Comparison of ENCODE assay signal across 8 mouse cellular contexts in the genomic region with DNA sequence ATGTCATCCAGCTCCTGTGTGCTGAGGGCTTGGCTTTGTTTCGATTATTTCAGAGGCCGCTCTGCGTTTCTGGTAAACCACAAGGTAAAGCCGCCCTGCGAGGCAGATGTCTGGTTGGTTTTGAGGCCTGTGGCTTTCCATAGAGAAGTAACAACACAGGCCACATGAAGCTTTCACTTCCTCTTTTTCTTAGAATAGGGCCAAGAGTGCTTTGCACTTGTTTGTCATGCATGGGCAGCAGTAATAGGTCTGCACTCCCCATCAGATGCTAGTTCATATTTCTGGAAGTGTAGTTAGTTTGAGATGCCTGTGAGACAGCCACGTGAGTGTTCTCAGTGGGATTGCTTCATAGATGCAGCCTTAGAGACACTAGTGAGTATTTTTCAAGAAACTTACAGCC.
A peak's percentile ranks its signal among the peaks of the same experiment; 100 is the strongest.
DNase-seq lines count a peak whose midpoint lies in the region; ATAC-seq lines count a peak whose summit lies in the region.

No protein-coding gene starts in this region.

- H3K27ac ChIP-seq in kidney, embryonic 16.5 days (ENCODE audit: low read length) = peak overlapping the region; percentile 23; the same call in 1 of the 2 replicates
- H3K27ac ChIP-seq in liver, embryonic 13.5 days = peak overlapping the region; percentile 47; the same call in 1 of the 2 replicates
- no peak overlapping the region for H3K27ac ChIP-seq in forebrain, embryonic 15.5 days (replicated peaks)

- ATAC-seq in kidney, embryonic 16.5 days (ENCODE audit: low FRiP score, low TSS enrichment) = no peak
- ATAC-seq in liver, embryonic 13.5 days (ENCODE audit: low read depth) = no peak
- ATAC-seq in forebrain, embryonic 15.5 days (replicated peaks) = no peak
- ATAC-seq in erythroblast, adult 5-6 weeks (replicated peaks; ENCODE audit: low FRiP score, poor library complexity, severe bottlenecking) = no peak

- peaks cover 60% of the 10 kb centered on the region for H3K4me1 ChIP-seq in kidney, embryonic 16.5 days (ENCODE audit: insufficient read depth, low read length)
- peaks cover 73% of the 10 kb centered on the region for H3K4me1 ChIP-seq in liver, embryonic 13.5 days (replicated peaks)
- peaks cover 32% of the 10 kb centered on the region for H3K4me1 ChIP-seq in forebrain, embryonic 15.5 days

- DNase-seq in kidney, adult 18-20 months = no peak
- DNase-seq in MEL-GATA-1-ER (ENCODE audit: extremely low read depth, low read depth) = peak; percentile 92
- peak; percentile 34 for DNase-seq in liver, embryonic 13.5 days
- peak; percentile 50 to 62 for DNase-seq in spleen, postnatal 14 days (ENCODE audit: low spot score in 2 of 2)
- no peak for DNase-seq in cerebellum, postnatal 4 days (ENCODE audit: low spot score in 2 of 2)

- H3K4me3 ChIP-seq in kidney, embryonic 16.5 days (ENCODE audit: low read length) = no peak overlapping the region
- no peak overlapping the region for H3K4me3 ChIP-seq in liver, embryonic 13.5 days (replicated peaks)
- H3K4me3 ChIP-seq in forebrain, embryonic 15.5 days = no peak overlapping the region

- H3K4me2 ChIP-seq in kidney, embryonic 16.5 days (replicated peaks; ENCODE audit: low read depth, low read length) = no peak overlapping the region
- H3K4me2 ChIP-seq in liver, embryonic 13.5 days = no peak overlapping the region
- H3K4me2 ChIP-seq in forebrain, embryonic 15.5 days (replicated peaks) = no peak overlapping the region

- 80% methylated on average over 6 of the region's 6 CpGs for WGBS in kidney, embryonic 16.5 days
- 27% methylated on average over 6 of the region's 6 CpGs for WGBS in liver, embryonic 13.5 days (ENCODE audit: insufficient replicate concordance)
- 82% methylated on average over 6 of the region's 6 CpGs for WGBS in forebrain, embryonic 15.5 days

- H3K9me3 ChIP-seq in kidney, embryonic 16.5 days (ENCODE audit: low read length) = no peaks in the 10 kb centered on the region
- no peaks in the 10 kb centered on the region for H3K9me3 ChIP-seq in liver, embryonic 13.5 days (replicated peaks)
- H3K9me3 ChIP-seq in forebrain, embryonic 15.5 days = no peaks in the 10 kb centered on the region

- H3K36me3 ChIP-seq in kidney, embryonic 16.5 days (ENCODE audit: insufficient read depth, low read length) = peaks cover 4% of the 10 kb centered on the region; the same call in 1 of the 2 replicates
- H3K36me3 ChIP-seq in liver, embryonic 13.5 days = no peaks in the 10 kb centered on the region
- H3K36me3 ChIP-seq in forebrain, embryonic 15.5 days = no peaks in the 10 kb centered on the region

- H3K9ac ChIP-seq in kidney, embryonic 16.5 days (replicated peaks; ENCODE audit: low read length) = no peak overlapping the region
- no peak overlapping the region for H3K9ac ChIP-seq in liver, embryonic 13.5 days
- no peak overlapping the region for H3K9ac ChIP-seq in forebrain, embryonic 15.5 days (replicated peaks)

- no peaks in the 10 kb centered on the region for H3K27me3 ChIP-seq in kidney, embryonic 16.5 days (ENCODE audit: insufficient read depth, low read length)
- H3K27me3 ChIP-seq in liver, embryonic 13.5 days = no peaks in the 10 kb centered on the region
- no peaks in the 10 kb centered on the region for H3K27me3 ChIP-seq in forebrain, embryonic 15.5 days

Comparison
In these comparisons a context has a peak if more than half of its experiments do, and no peak if none do; other contexts are left out.
1. DNase-seq: peak in MEL-GATA-1-ER (single experiment), liver, embryonic 13.5 days (single experiment) and spleen, postnatal 14 days (2 of 2); none in kidney, adult 18-20 months (single experiment) and cerebellum, postnatal 4 days (0 of 2).